Mouse (Mus musculus): Measurements from ENCODE around the gene Usp33. TPM values are rescaled to one million over a fixed set of nuclear protein-coding genes. Genes with fewer than 3 reads are reported as not detected.
"Not testable (repeated sequence)": the region's sequence is repeated elsewhere in the genome, so short reads cannot be mapped to it uniquely, and the experiment has no call there.

The Usp33 gene
- 67.4 and 72.9 TPM in 2 replicates for polyA plus RNA-seq (2016; fragmentation: Nextera tagmentation; extraction: Ambion mirVana)

DNA sequence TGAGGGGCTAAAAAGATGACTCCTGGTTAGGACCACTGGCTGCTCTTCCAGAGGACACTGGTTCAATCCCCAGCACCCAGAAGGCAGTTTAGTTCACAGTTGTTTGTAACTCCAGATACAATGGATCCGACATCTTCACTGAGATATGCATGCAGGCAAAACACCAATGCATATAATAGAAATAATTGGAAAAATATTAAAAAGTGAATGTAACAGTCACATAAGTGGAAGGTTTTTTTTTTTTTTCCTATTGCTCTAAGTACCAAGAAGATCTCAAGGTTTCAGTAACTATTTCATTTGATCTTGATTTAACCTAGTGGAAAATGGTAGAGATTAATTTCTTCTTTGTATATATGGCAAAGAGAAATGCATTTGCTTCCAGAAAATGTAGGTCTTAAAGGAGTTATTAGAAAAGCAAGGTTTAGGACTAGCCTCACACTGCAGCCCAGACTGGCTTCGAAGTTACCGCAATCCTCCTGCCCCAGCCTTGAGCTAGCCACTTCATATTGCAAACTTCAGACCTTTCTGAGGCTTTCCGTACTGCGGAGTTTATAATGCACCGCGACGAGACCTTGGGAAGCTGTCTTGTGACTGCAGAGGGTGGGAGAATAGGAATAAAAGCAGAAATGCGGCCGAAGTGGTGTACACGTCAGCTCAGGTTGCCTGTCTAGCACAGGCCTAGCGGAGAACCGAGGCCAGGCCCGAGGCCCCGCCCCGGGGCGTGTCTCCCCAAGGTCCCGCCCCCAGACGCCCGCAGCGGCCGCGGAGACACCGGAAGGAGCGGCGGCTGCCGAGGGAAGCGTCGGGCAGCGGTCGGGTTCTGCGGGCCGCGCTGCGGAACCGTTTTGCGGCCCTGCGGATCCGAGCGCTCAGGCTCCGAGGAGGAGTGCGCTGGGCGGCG, at the start of gene Usp33:
Gene Usp33 (plus strand): TSS at position 747 of the 901 bp plus-strand sequence.
- H3K27ac ChIP-seq = peak within 1 kb of the TSS; percentile 63
- H3K4me1 ChIP-seq = peaks cover 25% of the 10 kb centered on the region
- no peaks in the 10 kb centered on the region for H3K9me3 ChIP-seq
- H3K9ac ChIP-seq = peak within 1 kb of the TSS; percentile 71
- H3K4me3 ChIP-seq (replicated peaks) = peak within 1 kb of the TSS; percentile 78
- no peaks in the 10 kb centered on the region for H3K27me3 ChIP-seq
- H3K36me3 ChIP-seq (replicated peaks) = no peaks in the 10 kb centered on the region
- peak; percentile 97 for ATAC-seq (ENCODE audit: low FRiP score)
- peak within 1 kb of the TSS; percentile 54 for H3K4me2 ChIP-seq
- WGBS = 9% methylated on average over 28 of the region's 44 CpGs

DNA sequence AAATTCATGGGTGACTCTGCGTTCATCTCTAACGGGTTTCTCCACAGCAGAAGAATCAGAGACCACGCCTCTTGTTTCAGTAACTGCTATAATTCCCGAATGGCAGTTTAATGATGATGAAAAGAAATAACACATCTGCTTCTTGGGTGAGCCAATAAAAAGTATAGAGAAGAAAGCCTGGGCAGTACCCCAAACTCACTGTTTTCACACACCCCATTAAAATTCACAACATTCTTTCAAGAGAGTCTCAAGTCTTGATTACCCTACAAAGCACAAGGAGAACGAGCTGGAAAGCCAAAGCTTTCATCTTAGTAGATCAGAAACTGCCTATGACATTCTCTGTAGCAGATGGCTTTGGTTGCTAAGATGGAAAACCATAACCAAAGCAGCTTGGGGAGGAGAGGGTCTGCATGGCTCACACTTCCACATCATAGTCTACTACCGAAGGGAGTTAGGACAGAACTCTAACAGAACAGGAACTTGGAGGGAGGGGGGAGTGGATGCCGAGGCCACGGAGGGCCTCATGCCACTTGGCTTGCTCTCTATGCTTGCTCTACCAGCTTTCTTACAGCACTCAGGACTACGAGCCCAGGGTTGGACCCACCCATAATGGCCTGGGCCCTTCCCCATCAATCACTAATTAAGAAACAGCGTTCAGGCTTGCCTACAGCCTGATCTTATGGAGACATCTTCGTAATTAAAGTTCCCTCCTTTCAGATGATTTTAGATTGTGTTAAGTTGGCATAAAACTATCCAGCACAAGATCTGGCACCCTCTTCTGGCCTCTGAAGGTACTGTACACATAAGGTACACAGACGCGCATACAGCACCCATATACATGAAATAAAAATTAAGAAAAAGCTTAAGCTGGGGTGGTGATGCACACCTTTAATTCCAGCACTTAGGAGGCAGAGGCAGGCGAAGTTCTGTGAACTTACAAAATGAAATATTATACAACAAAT, 45.6 kb upstream of the Usp33 start:
- H3K4me3 ChIP-seq (replicated peaks) = no peak overlapping the region
- H3K4me1 ChIP-seq = no peaks in the 10 kb centered on the region
- ATAC-seq (ENCODE audit: low FRiP score) = no peak
- 91% methylated on average over 14 of the region's 14 CpGs for WGBS
- no peaks in the 10 kb centered on the region for H3K27me3 ChIP-seq
- no peak overlapping the region for H3K27ac ChIP-seq
- H3K4me2 ChIP-seq = no peak overlapping the region
- H3K9ac ChIP-seq = no peak overlapping the region
- no peaks in the 10 kb centered on the region for H3K9me3 ChIP-seq
- peaks cover 42% of the 10 kb centered on the region for H3K36me3 ChIP-seq (replicated peaks)

DNA sequence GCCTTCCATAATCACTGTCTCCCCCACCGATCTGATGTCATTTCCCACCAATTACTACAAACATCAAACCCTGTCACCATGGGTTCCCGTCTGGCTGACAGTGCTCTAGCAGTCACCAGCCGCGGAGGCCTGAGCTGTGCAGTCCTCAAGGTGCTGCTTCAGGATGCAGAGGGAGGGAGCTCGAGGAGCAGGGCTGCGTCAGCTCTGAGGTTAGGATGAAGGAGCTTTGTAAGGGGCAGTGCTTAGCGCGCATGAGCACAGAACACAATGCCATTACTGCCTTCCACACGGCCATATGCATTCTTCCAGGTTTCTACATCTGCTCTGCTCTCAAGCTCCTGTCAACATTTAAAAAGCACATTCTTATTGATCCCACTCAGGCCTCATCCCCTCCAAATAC, 43.3 kb upstream of the Usp33 start:
- no peaks in the 10 kb centered on the region for H3K27me3 ChIP-seq
- H3K36me3 ChIP-seq (replicated peaks) = peaks cover 34% of the 10 kb centered on the region
- H3K27ac ChIP-seq = no peak overlapping the region
- ATAC-seq (ENCODE audit: low FRiP score) = no peak
- H3K4me3 ChIP-seq (replicated peaks) = no peak overlapping the region
- no peaks in the 10 kb centered on the region for H3K4me1 ChIP-seq
- WGBS = 77% methylated on average over 9 of the region's 9 CpGs
- H3K9me3 ChIP-seq = no peaks in the 10 kb centered on the region
- H3K9ac ChIP-seq = no peak overlapping the region
- no peak overlapping the region for H3K4me2 ChIP-seq

DNA sequence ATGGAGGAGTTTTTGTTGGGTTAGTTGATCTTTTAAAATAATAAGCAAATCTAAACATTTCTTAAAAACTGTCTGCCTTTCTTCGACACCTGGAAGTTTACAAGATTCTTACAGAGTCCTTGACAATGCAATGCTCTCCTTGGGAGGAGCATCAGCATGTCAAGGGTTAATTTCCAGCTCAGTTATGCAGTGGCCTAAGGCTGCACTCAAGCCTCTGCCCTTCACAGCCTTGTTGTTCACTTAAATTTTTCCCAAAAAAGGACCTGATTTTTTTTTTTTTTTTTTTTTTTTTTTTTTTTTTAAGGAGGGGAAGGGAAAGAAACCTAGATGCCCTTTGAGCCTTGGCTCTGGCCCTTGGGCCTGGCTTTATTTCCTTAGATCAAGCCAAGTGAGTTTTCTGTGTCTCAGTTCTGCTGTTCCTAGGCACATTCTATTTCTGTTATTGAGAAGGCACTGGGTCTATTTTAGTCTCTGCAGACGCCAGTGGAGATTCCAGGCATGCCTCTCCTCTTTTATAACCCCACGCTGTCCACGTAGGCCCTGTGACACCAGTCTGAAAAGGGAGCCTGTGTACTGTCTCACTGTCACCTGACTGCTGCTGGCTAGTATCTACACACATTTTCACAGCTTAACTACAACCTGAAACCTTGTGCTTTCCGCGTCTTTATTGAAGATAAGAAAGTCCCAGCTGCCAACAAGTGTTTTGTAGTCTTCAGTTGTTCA, 42.0 kb upstream of the Usp33 start:
- WGBS = 78% methylated on average over 6 of the region's 6 CpGs
- no peak overlapping the region for H3K27ac ChIP-seq
- ATAC-seq (ENCODE audit: low FRiP score) = no peak

DNA sequence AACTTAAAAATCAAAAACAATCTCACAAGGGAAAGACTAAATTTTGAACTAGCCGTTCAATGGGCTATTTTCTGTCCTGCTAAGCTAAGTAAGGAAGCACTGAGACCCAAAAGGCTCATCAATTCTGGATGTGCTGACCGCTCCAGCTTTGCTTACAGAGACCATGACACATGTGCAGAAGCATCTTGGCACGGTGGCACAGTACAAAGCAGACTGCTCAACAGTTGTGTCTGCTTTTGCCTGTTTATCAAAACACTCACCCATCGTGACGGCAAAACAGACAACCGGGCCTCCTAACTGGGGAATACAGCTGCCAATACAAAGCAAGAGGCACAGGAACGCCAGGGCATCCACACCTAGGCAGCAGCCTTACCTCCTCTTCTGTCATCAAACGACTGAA, 41.2 kb upstream of the Usp33 start:
- H3K27me3 ChIP-seq = no peaks in the 10 kb centered on the region
- no peak for ATAC-seq (ENCODE audit: low FRiP score)
- peaks cover 38% of the 10 kb centered on the region for H3K36me3 ChIP-seq (replicated peaks)
- no peaks in the 10 kb centered on the region for H3K4me1 ChIP-seq
- H3K9ac ChIP-seq = no peak overlapping the region
- H3K27ac ChIP-seq = no peak overlapping the region
- H3K4me3 ChIP-seq (replicated peaks) = no peak overlapping the region
- H3K9me3 ChIP-seq = no peaks in the 10 kb centered on the region
- 93% methylated on average over 8 of the region's 8 CpGs for WGBS
- no peak overlapping the region for H3K4me2 ChIP-seq

More for the DNA sequence above, 42.0 kb upstream of the Usp33 start:
- no peaks in the 10 kb centered on the region for H3K4me1 ChIP-seq
- H3K4me2 ChIP-seq = no peak overlapping the region
- peaks cover 34% of the 10 kb centered on the region for H3K36me3 ChIP-seq (replicated peaks)
- no peak overlapping the region for H3K9ac ChIP-seq
- no peak overlapping the region for H3K4me3 ChIP-seq (replicated peaks)
- no peaks in the 10 kb centered on the region for H3K9me3 ChIP-seq
- H3K27me3 ChIP-seq = no peaks in the 10 kb centered on the region

DNA sequence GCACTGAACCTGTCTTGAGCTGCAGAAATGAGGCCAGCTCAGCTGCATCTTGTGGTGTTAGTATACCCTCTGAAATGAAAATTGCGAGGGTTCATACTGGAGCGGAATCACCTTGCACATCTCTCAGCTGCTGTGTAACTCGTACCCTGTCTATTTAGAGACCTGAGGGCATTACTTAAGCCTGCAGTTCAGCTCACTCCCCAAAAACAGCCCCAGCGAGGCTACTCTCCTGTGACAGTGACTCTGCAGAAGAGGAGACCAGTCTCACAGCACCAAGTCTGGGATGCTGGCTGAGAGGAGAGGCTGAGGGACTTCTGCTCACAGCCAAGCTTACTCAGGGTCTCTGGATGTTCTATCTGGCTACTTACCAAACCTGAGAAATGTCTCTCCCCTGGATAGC, 40.3 kb upstream of the Usp33 start:
- WGBS = 90% methylated on average over 4 of the region's 4 CpGs
- Histone ChIP-seq H3K27me3 (no peaks in the 10 kb centered on the region), H3K9ac (no peak overlapping the region), H3K27ac (no peak overlapping the region), H3K36me3 (replicated peaks) (peaks cover 32% of the 10 kb centered on the region), H3K4me2 (no peak overlapping the region), H3K4me1 (no peaks in the 10 kb centered on the region), H3K9me3 (no peaks in the 10 kb centered on the region), H3K4me3 (replicated peaks) (no peak overlapping the region)
- no peak for ATAC-seq (ENCODE audit: low FRiP score)

DNA sequence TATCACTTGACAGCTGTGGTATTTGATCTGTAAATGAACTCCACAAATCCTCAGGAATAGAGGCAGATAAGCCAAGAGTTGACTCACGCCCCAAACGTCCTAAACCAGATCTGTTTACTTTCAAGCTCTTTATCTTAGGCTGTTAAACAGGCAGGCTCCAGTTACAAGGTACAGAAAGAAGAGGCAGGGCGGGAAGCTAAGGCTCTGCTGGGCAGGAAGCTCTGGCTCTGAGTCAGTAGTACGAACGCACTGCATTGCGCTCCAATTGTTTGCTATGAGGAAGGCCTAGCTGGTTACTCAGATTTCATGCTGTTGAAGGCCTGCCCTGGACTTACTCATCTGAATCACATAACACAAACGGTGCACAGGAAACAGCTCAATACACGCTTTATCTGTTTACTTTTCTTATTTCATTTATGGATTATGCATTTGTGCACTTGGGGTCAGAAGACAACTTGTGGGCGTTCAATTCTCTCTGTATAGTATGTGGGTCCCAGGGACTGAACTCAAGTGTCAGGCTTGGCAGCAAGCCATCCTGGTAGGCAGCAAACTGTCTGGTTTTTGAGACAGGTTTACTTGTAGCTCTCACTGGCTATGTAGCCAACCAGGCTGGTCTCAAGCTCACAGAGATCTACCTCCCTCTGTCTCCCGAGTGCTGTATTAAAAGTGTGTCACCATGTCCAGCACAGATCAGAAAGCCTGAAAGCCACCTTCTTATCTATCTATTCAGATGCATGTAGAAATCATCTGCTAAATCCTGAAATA, 37.6 kb upstream of the Usp33 start:
- no peak for ATAC-seq (ENCODE audit: low FRiP score)
- H3K36me3 ChIP-seq (replicated peaks) = peaks cover 38% of the 10 kb centered on the region

DNA sequence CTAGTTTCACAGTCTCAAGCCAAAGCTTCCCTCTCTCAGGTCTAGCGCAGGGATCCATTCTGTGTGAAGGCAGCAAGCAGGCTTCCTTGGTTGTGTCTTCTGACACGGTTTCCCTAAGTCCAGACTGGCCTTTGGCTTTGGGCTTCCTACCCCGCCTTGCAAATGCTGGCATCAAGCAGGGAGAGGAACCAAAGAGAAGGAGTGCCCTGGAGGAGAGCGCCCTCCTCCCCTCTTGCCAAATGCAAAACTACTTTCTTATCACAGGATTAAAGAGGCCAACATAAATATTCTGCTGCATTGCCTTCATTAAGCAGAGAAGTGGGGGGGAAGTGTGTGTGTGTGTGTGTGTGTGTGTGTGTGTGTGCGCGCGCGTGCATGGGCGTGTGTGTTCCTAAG, 37.0 kb upstream of the Usp33 start:
- Histone ChIP-seq H3K4me2 (no peak overlapping the region), H3K4me3 (replicated peaks) (no peak overlapping the region), H3K36me3 (replicated peaks) (peaks cover 38% of the 10 kb centered on the region), H3K27me3 (no peaks in the 10 kb centered on the region), H3K27ac (no peak overlapping the region), H3K9me3 (no peaks in the 10 kb centered on the region), H3K9ac (no peak overlapping the region), H3K4me1 (no peaks in the 10 kb centered on the region)
- 92% methylated on average over 9 of the region's 9 CpGs for WGBS
- ATAC-seq (ENCODE audit: low FRiP score) = no peak

More for the DNA sequence above, 37.6 kb upstream of the Usp33 start:
- no peaks in the 10 kb centered on the region for H3K27me3 ChIP-seq
- H3K4me1 ChIP-seq = no peaks in the 10 kb centered on the region
- no peak overlapping the region for H3K4me3 ChIP-seq (replicated peaks)
- H3K27ac ChIP-seq = no peak overlapping the region
- H3K4me2 ChIP-seq = no peak overlapping the region
- no peaks in the 10 kb centered on the region for H3K9me3 ChIP-seq
- no peak overlapping the region for H3K9ac ChIP-seq
- WGBS = 75% methylated on average over 10 of the region's 10 CpGs

DNA sequence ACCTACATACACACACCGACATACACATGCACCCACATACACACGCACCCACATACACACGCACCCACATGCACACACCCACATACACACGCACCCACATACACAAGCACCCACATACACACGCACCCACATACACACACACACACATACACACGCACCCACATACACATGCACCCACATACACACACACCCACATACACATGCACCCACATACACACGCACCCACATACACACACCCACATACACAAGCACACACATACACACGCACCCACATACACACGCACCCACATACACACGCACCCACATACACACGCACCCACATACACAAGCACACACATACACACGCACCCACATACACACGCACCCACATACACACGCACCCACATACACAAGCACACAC, 31.6 kb upstream of the Usp33 start:
- ATAC-seq (ENCODE audit: low FRiP score); H3K9me3 ChIP-seq; H3K27me3 ChIP-seq; H3K4me1 ChIP-seq; H3K27ac ChIP-seq; H3K9ac ChIP-seq; H3K4me2 ChIP-seq; H3K4me3 ChIP-seq (replicated peaks): not testable (repeated sequence)
- WGBS = 76% methylated on average over 14 of the region's 14 CpGs
- peaks cover 23% of the 10 kb centered on the region for H3K36me3 ChIP-seq (replicated peaks)

DNA sequence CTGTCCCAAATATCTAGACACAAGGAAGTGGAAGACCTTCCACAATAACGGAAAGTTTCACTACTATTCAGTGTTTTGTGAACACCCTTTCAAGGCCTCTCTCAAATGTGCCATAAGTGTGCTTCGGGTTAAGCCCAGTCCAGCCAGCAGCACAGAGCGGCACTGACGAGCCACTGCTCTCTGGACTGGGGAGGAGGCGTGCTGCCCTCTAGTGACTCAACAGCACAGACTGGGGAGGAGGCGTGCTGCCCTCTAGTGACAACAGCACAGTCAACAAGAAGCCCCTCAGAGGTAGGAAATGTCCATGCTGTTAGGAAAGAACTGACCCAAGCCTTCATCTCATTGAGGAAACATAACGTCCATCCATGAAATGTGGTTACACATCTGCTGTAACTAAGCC, 30.7 kb upstream of the Usp33 start:
- no peak overlapping the region for H3K9ac ChIP-seq
- peaks cover 23% of the 10 kb centered on the region for H3K36me3 ChIP-seq (replicated peaks)
- no peaks in the 10 kb centered on the region for H3K27me3 ChIP-seq
- H3K27ac ChIP-seq = no peak overlapping the region
- H3K4me3 ChIP-seq (replicated peaks) = no peak overlapping the region
- WGBS = 13% methylated on average over 7 of the region's 7 CpGs
- ATAC-seq (ENCODE audit: low FRiP score) = peak; percentile 84
- H3K4me1 ChIP-seq = no peaks in the 10 kb centered on the region
- H3K9me3 ChIP-seq = no peaks in the 10 kb centered on the region
- no peak overlapping the region for H3K4me2 ChIP-seq

DNA sequence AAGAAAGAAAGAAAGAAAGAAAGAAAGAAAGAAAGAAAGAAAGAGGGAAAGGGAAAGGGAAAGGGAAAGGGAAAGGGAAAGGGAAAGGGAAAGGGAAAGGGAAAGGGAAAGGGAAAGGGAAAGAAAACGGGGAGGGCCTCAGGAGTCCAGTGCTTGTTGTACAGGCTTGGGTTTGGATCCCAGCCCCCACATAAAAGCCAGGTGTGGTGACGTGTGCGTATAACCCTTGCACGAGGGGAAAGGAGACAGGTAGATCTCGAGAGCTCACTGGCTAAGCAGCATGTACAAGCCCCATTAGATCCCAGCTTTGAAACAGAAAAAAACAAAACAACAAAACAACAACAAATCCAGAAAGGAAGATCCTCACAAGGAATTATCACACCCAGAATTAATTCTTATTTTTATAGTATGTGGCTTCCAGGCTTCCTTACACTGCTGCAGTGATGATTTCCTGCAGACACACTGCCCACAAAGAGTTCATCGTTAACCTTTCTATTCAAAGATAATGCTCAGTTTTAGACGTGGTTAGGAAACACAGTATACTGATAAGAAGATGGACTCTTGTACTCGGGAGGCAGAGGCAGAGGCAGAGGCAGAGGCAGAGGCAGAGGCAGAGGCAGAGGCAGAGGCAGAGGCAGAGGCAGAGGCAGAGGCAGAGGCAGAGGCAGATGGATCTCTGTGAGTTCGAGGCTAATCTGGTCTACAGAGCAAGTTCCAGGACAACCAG, 29.7 kb upstream of the Usp33 start:
- 83% methylated on average over 9 of the region's 9 CpGs for WGBS
- not testable (repeated sequence) for ATAC-seq (ENCODE audit: low FRiP score); H3K27ac ChIP-seq

More for the DNA sequence above, 29.7 kb upstream of the Usp33 start:
- peaks cover 29% of the 10 kb centered on the region for H3K36me3 ChIP-seq (replicated peaks)
- not testable (repeated sequence) for H3K9me3 ChIP-seq; H3K9ac ChIP-seq; H3K27me3 ChIP-seq; H3K4me1 ChIP-seq; H3K4me2 ChIP-seq; H3K4me3 ChIP-seq (replicated peaks)

Measured in forebrain, embryonic 12.5 days (tissue).